Mouse (Mus musculus): ENCODE measurements around the gene Gm15155. TPM values are rescaled to one million over a fixed set of nuclear protein-coding genes. Genes with fewer than 3 reads are reported as not detected.
"Not testable (repeated sequence)": the region's sequence is repeated elsewhere in the genome, so short reads cannot be mapped to it uniquely, and the experiment has no call there.

Gene Gm15155
- polyA plus RNA-seq, 1 experiment from 2014 or later: 0.58 TPM

- Histone ChIP-seq H3K9ac (ENCODE audit: low read depth, low read length) (peak overlapping the region; percentile 71), H3K4me1 (ENCODE audit: control insufficient read depth, insufficient read depth, low read depth, low read length) (no peaks in the 10 kb centered on the region), H3K27me3 (replicated peaks; ENCODE audit: control insufficient read depth, insufficient read depth, low read length) (no peaks in the 10 kb centered on the region), H3K9me3 (ENCODE audit: control insufficient read depth, low read length) (no peaks in the 10 kb centered on the region), H3K27ac (ENCODE audit: low read depth, low read length) (peak overlapping the region; percentile 82), H3K4me3 (ENCODE audit: low read length) (peak overlapping the region; percentile 43), H3K36me3 (ENCODE audit: control insufficient read depth, insufficient read depth, low read length) (no peaks in the 10 kb centered on the region), H3K4me2 (ENCODE audit: low read length) (peak overlapping the region; percentile 70)
- WGBS: 16% methylated on average over 20 of the region's 69 CpGs
- ATAC-seq: peak; percentile 76
These were observed 1.5 kb upstream of the Gm15155 start for GRCm38 (mm10) chrX:155622961-155623599.

GRCm38 (mm10) chrX:155623701-155624281 lies 750 bp upstream of the Gm15155 start, which contains the start of gene Ptchd1:
TSS of gene Ptchd1 (minus strand) at chrX:155623814.
- no peaks in the 10 kb centered on the region for H3K36me3 ChIP-seq (ENCODE audit: control insufficient read depth, insufficient read depth, low read length)
- peak within 1 kb of the TSS; percentile 70 for H3K4me2 ChIP-seq (ENCODE audit: low read length)
- no peaks in the 10 kb centered on the region for H3K9me3 ChIP-seq (ENCODE audit: control insufficient read depth, low read length)
- peak within 1 kb of the TSS; percentile 43 for H3K4me3 ChIP-seq (ENCODE audit: low read length)
- H3K4me1 ChIP-seq (ENCODE audit: control insufficient read depth, insufficient read depth, low read depth, low read length): no peaks in the 10 kb centered on the region
- 25% methylated on average over 28 of the region's 34 CpGs for WGBS
- H3K27ac ChIP-seq (ENCODE audit: low read depth, low read length): peak within 1 kb of the TSS; percentile 82
- peak; percentile 84 for ATAC-seq
- H3K27me3 ChIP-seq (replicated peaks; ENCODE audit: control insufficient read depth, insufficient read depth, low read length): no peaks in the 10 kb centered on the region
- peak within 1 kb of the TSS; percentile 71 for H3K9ac ChIP-seq (ENCODE audit: low read depth, low read length)

GRCm38 (mm10) chrX:155624895-155625294 lies 354 bp downstream of the Gm15155 start:
- Histone ChIP-seq H3K27me3 (replicated peaks; ENCODE audit: control insufficient read depth, insufficient read depth, low read length) (no peaks in the 10 kb centered on the region), H3K9me3 (ENCODE audit: control insufficient read depth, low read length) (no peaks in the 10 kb centered on the region), H3K36me3 (ENCODE audit: control insufficient read depth, insufficient read depth, low read length) (no peaks in the 10 kb centered on the region), H3K9ac (ENCODE audit: low read depth, low read length) (peak overlapping the region; percentile 71), H3K27ac (ENCODE audit: low read depth, low read length) (peak overlapping the region; percentile 82; the same call in 1 of the 2 replicates), H3K4me3 (ENCODE audit: low read length) (peak overlapping the region; percentile 43), H3K4me1 (ENCODE audit: control insufficient read depth, insufficient read depth, low read depth, low read length) (no peaks in the 10 kb centered on the region), H3K4me2 (ENCODE audit: low read length) (peak overlapping the region; percentile 70)
- WGBS: 11% methylated on average over 15 of the region's 15 CpGs
- ATAC-seq: peak; percentile 15

- H3K9ac ChIP-seq (ENCODE audit: low read depth, low read length): 0 out of 2 replicates have a peak overlapping the region, but pooled peaks have one; percentile 31
These were observed 1.2 kb downstream of the Gm15155 start for GRCm38 (mm10) chrX:155625671-155626196.

GRCm38 (mm10) chrX:155643975-155644374 lies 19.4 kb downstream of the Gm15155 start:
- Histone ChIP-seq H3K4me1 (ENCODE audit: control insufficient read depth, insufficient read depth, low read depth, low read length) (no peaks in the 10 kb centered on the region), H3K36me3 (ENCODE audit: control insufficient read depth, insufficient read depth, low read length) (no peaks in the 10 kb centered on the region), H3K4me2 (ENCODE audit: low read length) (no peak overlapping the region), H3K27ac (ENCODE audit: low read depth, low read length) (no peak overlapping the region), H3K9me3 (ENCODE audit: control insufficient read depth, low read length) (no peaks in the 10 kb centered on the region), H3K9ac (ENCODE audit: low read depth, low read length) (no peak overlapping the region), H3K4me3 (ENCODE audit: low read length) (no peak overlapping the region), H3K27me3 (replicated peaks; ENCODE audit: control insufficient read depth, insufficient read depth, low read length) (no peaks in the 10 kb centered on the region)
- ATAC-seq: no peak
- 16% methylated on average over 1 of the region's 1 CpGs for WGBS

More at GRCm38 (mm10) chrX:155625671-155626196, 1.2 kb downstream of the Gm15155 start:
- H3K4me2 ChIP-seq (ENCODE audit: low read length): peak overlapping the region; percentile 70
- peak overlapping the region; percentile 43 for H3K4me3 ChIP-seq (ENCODE audit: low read length)
- no peak for ATAC-seq
- WGBS: 15% methylated on average over 13 of the region's 13 CpGs
- no peaks in the 10 kb centered on the region for H3K4me1 ChIP-seq (ENCODE audit: control insufficient read depth, insufficient read depth, low read depth, low read length)
- H3K27ac ChIP-seq (ENCODE audit: low read depth, low read length): no peak overlapping the region
- H3K27me3 ChIP-seq (replicated peaks; ENCODE audit: control insufficient read depth, insufficient read depth, low read length): no peaks in the 10 kb centered on the region
- no peaks in the 10 kb centered on the region for H3K9me3 ChIP-seq (ENCODE audit: control insufficient read depth, low read length)
- no peaks in the 10 kb centered on the region for H3K36me3 ChIP-seq (ENCODE audit: control insufficient read depth, insufficient read depth, low read length)

- no peaks in the 10 kb centered on the region for H3K36me3 ChIP-seq (ENCODE audit: control insufficient read depth, insufficient read depth, low read length)
- no peaks in the 10 kb centered on the region for H3K27me3 ChIP-seq (replicated peaks; ENCODE audit: control insufficient read depth, insufficient read depth, low read length)
- H3K9ac ChIP-seq (ENCODE audit: low read depth, low read length): no peak overlapping the region
- ATAC-seq: no peak
- no peaks in the 10 kb centered on the region for H3K4me1 ChIP-seq (ENCODE audit: control insufficient read depth, insufficient read depth, low read depth, low read length)
- 87% methylated on average over 3 of the region's 3 CpGs for WGBS
- H3K9me3 ChIP-seq (ENCODE audit: control insufficient read depth, low read length): no peaks in the 10 kb centered on the region
- H3K4me2 ChIP-seq (ENCODE audit: low read length): no peak overlapping the region
- H3K27ac ChIP-seq (ENCODE audit: low read depth, low read length): no peak overlapping the region
- no peak overlapping the region for H3K4me3 ChIP-seq (ENCODE audit: low read length)
These were observed 21.4 kb downstream of the Gm15155 start for GRCm38 (mm10) chrX:155645975-155646374.

GRCm38 (mm10) chrX:155657971-155658370 lies 33.4 kb downstream of the Gm15155 start:
- Histone ChIP-seq H3K27me3 (replicated peaks; ENCODE audit: control insufficient read depth, insufficient read depth, low read length) (no peaks in the 10 kb centered on the region), H3K4me2 (ENCODE audit: low read length) (no peak overlapping the region), H3K4me1 (ENCODE audit: control insufficient read depth, insufficient read depth, low read depth, low read length) (no peaks in the 10 kb centered on the region), H3K9me3 (ENCODE audit: control insufficient read depth, low read length) (no peaks in the 10 kb centered on the region), H3K4me3 (ENCODE audit: low read length) (no peak overlapping the region), H3K36me3 (ENCODE audit: control insufficient read depth, insufficient read depth, low read length) (no peaks in the 10 kb centered on the region), H3K27ac (ENCODE audit: low read depth, low read length) (no peak overlapping the region), H3K9ac (ENCODE audit: low read depth, low read length) (no peak overlapping the region)
- WGBS: 66% methylated on average over 1 of the region's 1 CpGs
- ATAC-seq: no peak

GRCm38 (mm10) chrX:155690440-155690839 lies 65.9 kb downstream of the Gm15155 start:
- not testable (repeated sequence) for H3K9me3 ChIP-seq (ENCODE audit: control insufficient read depth, low read length); H3K4me2 ChIP-seq (ENCODE audit: low read length); H3K27ac ChIP-seq (ENCODE audit: low read depth, low read length); H3K4me3 ChIP-seq (ENCODE audit: low read length); H3K27me3 ChIP-seq (replicated peaks; ENCODE audit: control insufficient read depth, insufficient read depth, low read length); H3K4me1 ChIP-seq (ENCODE audit: control insufficient read depth, insufficient read depth, low read depth, low read length); ATAC-seq; H3K9ac ChIP-seq (ENCODE audit: low read depth, low read length); H3K36me3 ChIP-seq (ENCODE audit: control insufficient read depth, insufficient read depth, low read length)
- WGBS: 92% methylated on average over 1 of the region's 1 CpGs

GRCm38 (mm10) chrX:155724157-155724556 lies 99.6 kb downstream of the Gm15155 start:
- H3K4me3 ChIP-seq (ENCODE audit: low read length): no peak overlapping the region
- no peaks in the 10 kb centered on the region for H3K4me1 ChIP-seq (ENCODE audit: control insufficient read depth, insufficient read depth, low read depth, low read length)
- no peak overlapping the region for H3K27ac ChIP-seq (ENCODE audit: low read depth, low read length)
- WGBS: 83% methylated on average over 3 of the region's 3 CpGs
- no peak overlapping the region for H3K4me2 ChIP-seq (ENCODE audit: low read length)
- H3K27me3 ChIP-seq (replicated peaks; ENCODE audit: control insufficient read depth, insufficient read depth, low read length): no peaks in the 10 kb centered on the region
- H3K36me3 ChIP-seq (ENCODE audit: control insufficient read depth, insufficient read depth, low read length): no peaks in the 10 kb centered on the region
- no peak for ATAC-seq
- no peak overlapping the region for H3K9ac ChIP-seq (ENCODE audit: low read depth, low read length)
- H3K9me3 ChIP-seq (ENCODE audit: control insufficient read depth, low read length): no peaks in the 10 kb centered on the region

Measured in hindbrain, embryonic 16.5 days (tissue).